Comparison of ENCODE assay signal across 8 mouse cellular contexts in the genomic region with DNA sequence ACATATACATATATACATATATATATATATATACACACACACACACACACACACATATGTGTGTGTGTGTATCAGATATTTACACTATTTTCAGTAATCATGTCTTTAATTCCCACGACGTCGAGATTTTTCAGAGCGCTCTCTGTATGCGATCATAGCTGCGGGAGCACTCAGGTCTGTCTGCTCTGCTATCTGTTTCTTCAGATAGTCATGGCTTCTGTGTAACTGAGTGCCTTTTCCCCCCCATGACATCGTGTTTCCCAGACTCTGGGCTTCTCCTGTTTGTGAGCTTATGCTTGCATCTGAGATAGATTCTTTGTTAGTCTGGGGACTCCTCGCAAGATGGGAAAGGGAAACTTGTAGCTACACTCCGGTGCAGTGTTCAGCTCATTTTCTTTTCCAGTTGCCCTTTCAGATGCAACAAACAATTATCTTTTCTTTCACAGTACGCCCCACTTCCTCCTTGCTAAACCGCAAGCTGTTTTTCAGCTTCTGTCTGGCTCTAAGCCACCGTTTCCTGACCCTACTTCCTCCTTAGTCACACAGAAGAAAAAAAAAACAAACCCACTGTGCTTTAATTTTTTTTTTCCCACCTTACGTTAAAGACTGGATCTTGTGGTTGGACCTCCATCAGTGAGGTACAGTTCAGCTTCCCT. TPM values are rescaled to one million over a fixed set of nuclear protein-coding genes. Genes with fewer than 3 reads are reported as not detected.
DNase-seq lines count a peak whose midpoint lies in the region; ATAC-seq lines count a peak whose summit lies in the region.

No protein-coding gene starts in this region.

- DNase-seq in heart, adult 11 months = peak; percentile 98
- no peak for DNase-seq in heart, embryonic 10.5 days (ENCODE audit: low spot score)
- peak; percentile 61 for DNase-seq in gastrocnemius, postnatal 25 days
- peak; percentile 68 for DNase-seq in kidney, adult 8-10 months
- DNase-seq in lung, postnatal 36 days = peak; percentile 88
- peak; percentile 69 to 71 for DNase-seq in thymus, postnatal 10 days (ENCODE audit: low spot score in 2 of 2)

- WGBS in heart, embryonic 10.5 days = 54% methylated on average over 13 of the region's 13 CpGs
- 78% methylated on average over 13 of the region's 13 CpGs for WGBS in midbrain, embryonic 13.5 days
- 72% methylated on average over 13 of the region's 13 CpGs for WGBS in midbrain, embryonic 15.5 days

- H3K4me1 ChIP-seq in heart, embryonic 10.5 days = peaks cover under 1% of the 10 kb centered on the region; the same call in 1 of the 2 replicates
- no peaks in the 10 kb centered on the region for H3K4me1 ChIP-seq in midbrain, embryonic 13.5 days (replicated peaks)
- H3K4me1 ChIP-seq in midbrain, embryonic 15.5 days = no peaks in the 10 kb centered on the region

- H3K9ac ChIP-seq in midbrain, embryonic 13.5 days (replicated peaks) = no peak overlapping the region
- no peak overlapping the region for H3K9ac ChIP-seq in midbrain, embryonic 15.5 days

- no peaks in the 10 kb centered on the region for H3K36me3 ChIP-seq in heart, embryonic 10.5 days
- H3K36me3 ChIP-seq in midbrain, embryonic 13.5 days = no peaks in the 10 kb centered on the region
- H3K36me3 ChIP-seq in midbrain, embryonic 15.5 days (replicated peaks) = no peaks in the 10 kb centered on the region

- no peak overlapping the region for H3K4me2 ChIP-seq in midbrain, embryonic 13.5 days (replicated peaks)
- H3K4me2 ChIP-seq in midbrain, embryonic 15.5 days = no peak overlapping the region

- H3K9me3 ChIP-seq in heart, embryonic 10.5 days = peaks cover under 1% of the 10 kb centered on the region; the same call in 1 of the 2 replicates
- H3K9me3 ChIP-seq in midbrain, embryonic 13.5 days = no peaks in the 10 kb centered on the region
- H3K9me3 ChIP-seq in midbrain, embryonic 15.5 days = no peaks in the 10 kb centered on the region

- H3K27me3 ChIP-seq in heart, embryonic 10.5 days (ENCODE audit: insufficient read depth, poor library complexity, severe bottlenecking) = peaks cover 7% of the 10 kb centered on the region
- 0 out of 2 replicates have a peak, but pooled peaks cover under 1% of the 10 kb centered on the region for H3K27me3 ChIP-seq in midbrain, embryonic 13.5 days
- no peaks in the 10 kb centered on the region for H3K27me3 ChIP-seq in midbrain, embryonic 15.5 days (replicated peaks)

- H3K27ac ChIP-seq in heart, embryonic 10.5 days = no peak overlapping the region
- no peak overlapping the region for H3K27ac ChIP-seq in midbrain, embryonic 13.5 days
- no peak overlapping the region for H3K27ac ChIP-seq in midbrain, embryonic 15.5 days

- no peak for ATAC-seq in midbrain, embryonic 13.5 days
- ATAC-seq in midbrain, embryonic 15.5 days (replicated peaks) = no peak

- no peak overlapping the region for H3K4me3 ChIP-seq in heart, embryonic 10.5 days
- H3K4me3 ChIP-seq in midbrain, embryonic 13.5 days (replicated peaks) = no peak overlapping the region
- H3K4me3 ChIP-seq in midbrain, embryonic 15.5 days = no peak overlapping the region

RNA-seq across cellular contexts. Expression of a gene that starts 10.5 kb away (rescaled TPM):
- polyA plus RNA-seq in heart, embryonic 10.5 days (2016; fragmentation: Nextera tagmentation; extraction: Ambion mirVana) = 1.6 and 2.3 TPM in 2 replicates
- under 1 TPM; 0.51 to 0.88 TPM for total RNA-seq in gastrocnemius, postnatal 25 days (2021)
- polyA plus RNA-seq in midbrain, embryonic 13.5 days (2015; fragmentation: Nextera tagmentation; extraction: Ambion mirVana) = 0.67 and 0.85 TPM in 2 replicates
- polyA plus RNA-seq in midbrain, embryonic 15.5 days (2015; fragmentation: Nextera tagmentation; extraction: Ambion mirVana) = 1.1 and 1.4 TPM in 2 replicates

RNA-seq across cellular contexts. Expression of a gene that starts 19.4 kb away (rescaled TPM):
- 45.8 and 51.9 TPM in 2 replicates for polyA plus RNA-seq in heart, embryonic 10.5 days (2016; fragmentation: Nextera tagmentation; extraction: Ambion mirVana)
- total RNA-seq in gastrocnemius, postnatal 25 days (2021) = 10 to 100 TPM; 19.7 to 21.6 TPM
- 49.9 and 53.7 TPM in 2 replicates for polyA plus RNA-seq in midbrain, embryonic 13.5 days (2015; fragmentation: Nextera tagmentation; extraction: Ambion mirVana)
- 49.4 and 51.3 TPM in 2 replicates for polyA plus RNA-seq in midbrain, embryonic 15.5 days (2015; fragmentation: Nextera tagmentation; extraction: Ambion mirVana)

RNA-seq across cellular contexts. Expression of a gene that starts 43.6 kb away (rescaled TPM):
- 5.3 and 6.7 TPM in 2 replicates for polyA plus RNA-seq in heart, embryonic 10.5 days (2016; fragmentation: Nextera tagmentation; extraction: Ambion mirVana)
- 10 to 100 TPM in 1 of 2 experiments, 1 to 10 TPM in 1; 5.4 to 10.5 TPM for total RNA-seq in gastrocnemius, postnatal 25 days (2021)
- 2.3 and 2.4 TPM in 2 replicates for polyA plus RNA-seq in midbrain, embryonic 13.5 days (2015; fragmentation: Nextera tagmentation; extraction: Ambion mirVana)
- 3.1 and 3.4 TPM in 2 replicates for polyA plus RNA-seq in midbrain, embryonic 15.5 days (2015; fragmentation: Nextera tagmentation; extraction: Ambion mirVana)
